Mouse (Mus musculus): ENCODE data around the gene Slitrk2. TPM values are rescaled to one million over a fixed set of nuclear protein-coding genes. Genes with fewer than 3 reads are reported as not detected.

The Slitrk2 gene
- not detected in 2 replicates for polyA plus RNA-seq (2012; rRNA removed)

DNA sequence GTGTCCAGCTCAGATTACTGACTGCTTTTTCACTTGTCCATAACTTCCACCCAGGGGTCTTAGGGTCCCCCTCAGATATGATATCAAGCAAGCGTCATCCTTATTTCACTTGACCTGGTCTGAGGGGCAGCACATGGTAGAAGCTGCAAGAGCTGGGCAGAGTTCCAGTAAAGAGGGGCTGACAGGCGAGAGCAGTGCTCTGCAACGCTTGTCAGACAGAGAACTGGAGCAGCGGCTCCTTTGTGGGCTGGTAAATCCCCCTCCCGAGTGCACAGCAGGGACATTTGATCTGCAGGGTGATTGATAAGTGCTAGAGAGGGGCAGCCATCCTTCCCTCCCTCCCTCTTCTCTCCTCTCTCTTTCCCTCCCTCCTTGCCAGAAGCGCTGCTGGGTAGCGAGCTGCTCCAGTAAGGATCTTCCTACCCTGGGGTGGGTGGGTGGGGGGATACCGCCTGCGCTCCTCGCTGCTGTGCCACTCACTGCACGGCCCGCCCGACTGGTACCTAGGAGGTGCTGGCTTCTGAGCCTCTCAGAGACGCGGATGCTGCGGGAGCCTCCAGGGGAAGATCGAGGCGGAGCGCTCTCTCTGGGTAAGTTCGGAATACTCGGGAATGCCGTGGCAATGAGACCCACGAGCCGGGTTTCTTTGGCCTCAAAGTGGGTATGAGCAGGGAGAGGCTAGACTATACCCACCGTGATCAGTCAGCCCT, at the start of gene Slitrk2:
Gene Slitrk2, plus strand, starts transcription at position 408 of the 710 bp plus-strand sequence.
- Histone ChIP-seq H3K4me3 (ENCODE audit: control insufficient read depth, insufficient read depth, low read length) (no peak within 1 kb of the TSS), H3K27me3 (ENCODE audit: control insufficient read depth, insufficient read depth, low read length) (no peaks in the 10 kb centered on the region), H3K27ac (ENCODE audit: control insufficient read depth, insufficient read depth, low read length) (no peak within 1 kb of the TSS), H3K4me1 (replicated peaks; ENCODE audit: control insufficient read depth, insufficient read depth, low read length) (no peaks in the 10 kb centered on the region), H3K36me3 (ENCODE audit: control insufficient read depth, insufficient read depth, low read length) (no peaks in the 10 kb centered on the region)
- TF ChIP-seq CTCF (IDR thresholded peaks at IDR 0.05; ENCODE audit: borderline replicate concordance, control insufficient read depth, extremely low read depth, insufficient read depth, low read length, poor library complexity) (no peak), POLR2A (IDR thresholded peaks at IDR 0.05; ENCODE audit: control insufficient read depth, extremely low read depth, insufficient read depth, low read length, poor library complexity) (no peak)
- WGBS = 9% methylated on average over 25 of the region's 25 CpGs
- no peak for DNase-seq

DNA sequence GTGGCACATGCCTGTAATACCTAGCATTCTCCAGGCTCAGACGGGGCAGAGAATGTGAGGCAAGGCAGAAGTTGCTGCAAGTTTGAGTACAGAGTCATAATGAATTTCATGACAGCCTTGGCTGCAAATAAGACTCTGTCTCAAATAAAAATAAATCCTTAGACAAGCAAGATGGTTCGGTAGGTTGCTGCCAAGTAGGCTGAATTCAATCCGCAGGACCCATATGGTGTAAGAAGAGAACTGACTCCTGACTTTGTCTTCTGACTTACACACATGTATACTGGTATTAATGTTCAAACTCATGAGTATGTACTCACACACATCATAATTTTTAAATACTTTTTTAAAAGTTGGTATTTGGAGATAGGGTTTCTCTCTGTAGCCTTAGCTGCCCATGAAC, 43.6 kb upstream of the Slitrk2 start:
- no peak for DNase-seq
- no peak overlapping the region for H3K4me3 ChIP-seq (ENCODE audit: control insufficient read depth, insufficient read depth, low read length)
- no peak overlapping the region for H3K27ac ChIP-seq (ENCODE audit: control insufficient read depth, insufficient read depth, low read length)
- H3K27me3 ChIP-seq (ENCODE audit: control insufficient read depth, insufficient read depth, low read length) = no peaks in the 10 kb centered on the region
- TF ChIP-seq CTCF (IDR thresholded peaks at IDR 0.05; ENCODE audit: borderline replicate concordance, control insufficient read depth, extremely low read depth, insufficient read depth, low read length, poor library complexity) = no peak
- no peak for TF ChIP-seq POLR2A (IDR thresholded peaks at IDR 0.05; ENCODE audit: control insufficient read depth, extremely low read depth, insufficient read depth, low read length, poor library complexity)
- H3K36me3 ChIP-seq (ENCODE audit: control insufficient read depth, insufficient read depth, low read length) = no peaks in the 10 kb centered on the region
- 87% methylated on average over 3 of the region's 3 CpGs for WGBS
- no peaks in the 10 kb centered on the region for H3K4me1 ChIP-seq (replicated peaks; ENCODE audit: control insufficient read depth, insufficient read depth, low read length)

DNA sequence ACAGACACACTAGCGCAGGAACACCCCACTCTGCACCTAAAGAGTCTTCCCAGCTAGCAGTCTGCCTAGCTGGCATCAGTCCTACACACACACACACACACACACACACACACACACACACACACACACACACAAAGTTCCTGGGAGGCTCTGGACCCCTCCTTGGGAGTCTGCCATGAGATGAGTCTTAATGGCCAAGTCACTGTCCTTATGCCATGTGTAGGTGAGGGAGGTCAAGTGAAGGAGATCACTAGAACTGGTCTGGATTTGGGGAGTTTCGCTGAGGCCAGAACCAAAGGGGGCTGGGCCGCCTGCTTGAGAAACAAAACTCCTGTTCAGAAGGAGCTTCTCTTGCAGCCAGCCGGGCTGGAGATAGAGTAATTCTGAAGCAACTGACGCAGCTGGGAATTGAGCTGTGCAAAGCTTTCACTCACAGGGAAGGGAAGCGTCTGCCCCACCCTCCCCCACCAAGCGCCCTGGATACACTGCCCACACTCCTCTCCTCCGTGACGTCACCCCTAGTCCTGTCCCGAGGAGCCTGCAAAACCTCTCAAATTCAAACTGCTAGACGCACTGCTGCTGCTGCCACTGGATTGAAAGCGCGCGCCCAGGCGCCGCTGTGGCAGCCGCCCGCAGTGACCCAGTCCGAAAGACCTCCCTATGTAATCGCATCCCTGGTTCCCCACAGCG, 3.5 kb downstream of the Slitrk2 start:
- 12% methylated on average over 21 of the region's 21 CpGs for WGBS
- Histone ChIP-seq H3K27me3 (ENCODE audit: control insufficient read depth, insufficient read depth, low read length) (no peaks in the 10 kb centered on the region), H3K4me3 (ENCODE audit: control insufficient read depth, insufficient read depth, low read length) (no peak overlapping the region; the same call in 1 of the 2 replicates), H3K36me3 (ENCODE audit: control insufficient read depth, insufficient read depth, low read length) (no peaks in the 10 kb centered on the region), H3K27ac (ENCODE audit: control insufficient read depth, insufficient read depth, low read length) (no peak overlapping the region), H3K4me1 (replicated peaks; ENCODE audit: control insufficient read depth, insufficient read depth, low read length) (no peaks in the 10 kb centered on the region)
- no peak for DNase-seq
- no peak for TF ChIP-seq CTCF (IDR thresholded peaks at IDR 0.05; ENCODE audit: borderline replicate concordance, control insufficient read depth, extremely low read depth, insufficient read depth, low read length, poor library complexity)
- TF ChIP-seq POLR2A (IDR thresholded peaks at IDR 0.05; ENCODE audit: control insufficient read depth, extremely low read depth, insufficient read depth, low read length, poor library complexity) = no peak

DNA sequence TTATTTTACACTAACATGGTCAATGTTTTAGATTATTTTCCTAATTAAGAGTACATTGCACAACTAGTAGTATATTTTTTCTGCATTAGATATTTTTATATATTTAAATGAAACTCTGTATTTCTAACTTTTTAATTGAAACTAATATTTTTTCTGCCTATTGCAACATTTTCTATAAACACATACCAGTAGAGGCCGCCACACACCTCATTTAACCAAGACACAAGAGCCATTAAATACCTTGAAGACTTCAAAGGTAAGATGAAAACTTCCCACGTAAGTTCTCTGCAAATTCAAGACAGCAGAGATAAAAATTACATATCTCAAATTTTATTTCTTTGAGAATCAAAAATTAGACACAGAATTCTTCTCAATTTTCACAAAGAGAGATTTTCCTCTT, 8.2 kb downstream of the Slitrk2 start:
- Histone ChIP-seq H3K4me3 (ENCODE audit: control insufficient read depth, insufficient read depth, low read length) (no peak overlapping the region), H3K27me3 (ENCODE audit: control insufficient read depth, insufficient read depth, low read length) (no peaks in the 10 kb centered on the region), H3K27ac (ENCODE audit: control insufficient read depth, insufficient read depth, low read length) (no peak overlapping the region), H3K4me1 (replicated peaks; ENCODE audit: control insufficient read depth, insufficient read depth, low read length) (no peaks in the 10 kb centered on the region), H3K36me3 (ENCODE audit: control insufficient read depth, insufficient read depth, low read length) (no peaks in the 10 kb centered on the region)
- 33% methylated on average over 2 of the region's 2 CpGs for WGBS
- no peak for DNase-seq
- TF ChIP-seq POLR2A (IDR thresholded peaks at IDR 0.05; ENCODE audit: control insufficient read depth, extremely low read depth, insufficient read depth, low read length, poor library complexity) = no peak
- TF ChIP-seq CTCF (IDR thresholded peaks at IDR 0.05; ENCODE audit: borderline replicate concordance, control insufficient read depth, extremely low read depth, insufficient read depth, low read length, poor library complexity) = no peak

DNA sequence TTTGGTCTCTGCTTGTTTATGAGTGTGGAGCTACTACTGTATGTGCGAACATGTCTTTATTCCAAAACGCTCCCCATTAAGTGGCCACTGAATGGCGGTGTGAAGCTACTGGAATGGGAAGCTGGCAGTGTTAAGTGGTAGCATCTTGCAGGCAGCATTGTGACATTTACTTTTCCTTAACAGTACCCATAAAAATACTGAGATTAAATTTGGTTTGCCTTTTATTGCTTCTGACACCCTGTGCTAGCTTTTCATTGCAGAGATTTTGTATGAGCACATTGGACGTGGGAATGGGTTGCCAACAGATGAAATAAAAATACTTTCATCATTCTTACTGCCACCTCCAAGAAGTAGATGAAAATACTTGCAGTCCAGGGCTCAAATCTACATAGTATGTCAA, 27.8 kb downstream of the Slitrk2 start:
- no peak for DNase-seq
- H3K4me1 ChIP-seq (replicated peaks; ENCODE audit: control insufficient read depth, insufficient read depth, low read length) = no peaks in the 10 kb centered on the region
- H3K36me3 ChIP-seq (ENCODE audit: control insufficient read depth, insufficient read depth, low read length) = no peaks in the 10 kb centered on the region
- H3K27ac ChIP-seq (ENCODE audit: control insufficient read depth, insufficient read depth, low read length) = no peak overlapping the region
- TF ChIP-seq POLR2A (IDR thresholded peaks at IDR 0.05; ENCODE audit: control insufficient read depth, extremely low read depth, insufficient read depth, low read length, poor library complexity) (no peak), CTCF (IDR thresholded peaks at IDR 0.05; ENCODE audit: borderline replicate concordance, control insufficient read depth, extremely low read depth, insufficient read depth, low read length, poor library complexity) (no peak)
- H3K4me3 ChIP-seq (ENCODE audit: control insufficient read depth, insufficient read depth, low read length) = no peak overlapping the region
- WGBS = 90% methylated on average over 4 of the region's 4 CpGs
- no peaks in the 10 kb centered on the region for H3K27me3 ChIP-seq (ENCODE audit: control insufficient read depth, insufficient read depth, low read length)

DNA sequence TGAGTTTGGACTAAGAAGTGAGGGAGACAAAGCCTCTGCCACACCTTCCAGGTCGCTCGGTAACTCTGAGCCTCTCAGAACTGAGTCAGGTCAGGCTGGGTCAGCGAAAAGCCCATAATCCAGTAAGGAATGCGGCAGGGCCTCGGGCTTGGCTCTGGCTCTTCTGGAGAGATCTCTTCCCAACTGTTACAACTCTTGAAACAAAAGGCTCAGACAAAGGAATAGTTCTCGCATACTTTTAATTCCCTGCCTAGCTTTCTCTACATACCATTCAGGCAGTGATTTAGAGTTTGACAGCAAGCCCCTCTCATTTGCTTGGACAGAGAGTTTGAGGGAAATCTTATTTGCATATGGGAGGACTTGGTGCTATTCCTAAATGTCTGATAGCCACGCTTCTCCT, 29.5 kb downstream of the Slitrk2 start:
- DNase-seq = no peak
- TF ChIP-seq POLR2A (IDR thresholded peaks at IDR 0.05; ENCODE audit: control insufficient read depth, extremely low read depth, insufficient read depth, low read length, poor library complexity) (no peak), CTCF (IDR thresholded peaks at IDR 0.05; ENCODE audit: borderline replicate concordance, control insufficient read depth, extremely low read depth, insufficient read depth, low read length, poor library complexity) (no peak)
- no peaks in the 10 kb centered on the region for H3K4me1 ChIP-seq (replicated peaks; ENCODE audit: control insufficient read depth, insufficient read depth, low read length)

More for the DNA sequence above, 29.5 kb downstream of the Slitrk2 start:
- H3K27me3 ChIP-seq (ENCODE audit: control insufficient read depth, insufficient read depth, low read length) = no peaks in the 10 kb centered on the region
- H3K36me3 ChIP-seq (ENCODE audit: control insufficient read depth, insufficient read depth, low read length) = no peaks in the 10 kb centered on the region
- WGBS = 66% methylated on average over 7 of the region's 7 CpGs
- no peak overlapping the region for H3K27ac ChIP-seq (ENCODE audit: control insufficient read depth, insufficient read depth, low read length)
- no peak overlapping the region for H3K4me3 ChIP-seq (ENCODE audit: control insufficient read depth, insufficient read depth, low read length)

Data from thymus, adult 2 months (tissue).